Mouse (Mus musculus): Measurements from ENCODE around the gene Sept12. TPM values are rescaled to one million over a fixed set of nuclear protein-coding genes. Genes with fewer than 3 reads are reported as not detected.

The Sept12 gene
- polyA plus RNA-seq, 1 experiment from 2014 or later: not detected

DNA sequence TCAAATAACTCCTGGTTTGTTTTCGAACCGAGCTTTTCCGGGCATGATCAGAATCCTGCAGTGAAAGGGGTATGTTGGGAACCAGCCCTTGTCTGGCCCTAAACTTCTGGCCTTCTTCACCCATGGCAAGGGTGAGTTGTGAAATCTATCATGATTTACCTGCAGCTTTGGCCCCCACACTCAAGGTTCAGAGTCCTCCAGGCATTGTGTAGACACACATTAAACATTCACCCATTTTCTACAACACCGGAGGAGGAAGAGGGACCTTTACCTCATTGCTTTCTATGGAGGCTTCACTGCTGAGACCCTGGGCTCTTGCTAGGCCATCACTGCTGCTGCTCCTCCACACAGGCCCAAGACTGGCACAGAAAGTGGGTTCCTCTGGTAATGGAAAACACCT, 50.3 kb downstream of the Sept12 start:
- no peaks in the 10 kb centered on the region for H3K9me3 ChIP-seq (replicated peaks)
- no peak overlapping the region for H3K4me2 ChIP-seq
- H3K4me1 ChIP-seq (replicated peaks): no peaks in the 10 kb centered on the region
- 85% methylated on average over 4 of the region's 4 CpGs for WGBS
- no peak for ATAC-seq (replicated peaks; ENCODE audit: insufficient number of reproducible peaks, insufficient read depth, low FRiP score, low read depth)
- H3K27me3 ChIP-seq: no peaks in the 10 kb centered on the region
- no peak overlapping the region for H3K27ac ChIP-seq
- peaks cover 81% of the 10 kb centered on the region for H3K36me3 ChIP-seq
- H3K4me3 ChIP-seq: no peak overlapping the region
- H3K9ac ChIP-seq: no peak overlapping the region

DNA sequence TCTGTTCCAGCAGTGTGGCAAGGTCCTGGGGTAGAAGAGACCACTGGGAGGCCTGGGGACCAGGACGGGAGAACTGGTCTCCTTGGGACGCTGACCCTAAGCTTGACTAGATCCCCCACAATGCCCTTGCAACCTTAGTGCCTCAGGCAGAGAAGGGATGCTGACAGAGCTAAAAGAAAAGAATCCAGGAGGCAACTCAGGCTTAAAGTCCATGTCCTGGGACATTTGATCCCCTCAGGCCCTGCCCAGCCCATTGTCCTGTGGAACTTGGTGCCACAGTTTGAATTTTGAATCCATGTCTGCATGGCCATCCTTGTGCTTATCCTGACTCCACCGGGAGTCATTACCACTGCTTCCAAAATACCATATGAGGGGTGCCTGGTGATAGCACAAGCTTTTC, 51.5 kb downstream of the Sept12 start:
- H3K36me3 ChIP-seq: peaks cover 82% of the 10 kb centered on the region
- H3K9me3 ChIP-seq (replicated peaks): no peaks in the 10 kb centered on the region
- no peak overlapping the region for H3K4me2 ChIP-seq
- no peak overlapping the region for H3K4me3 ChIP-seq
- H3K9ac ChIP-seq: no peak overlapping the region
- H3K4me1 ChIP-seq (replicated peaks): no peaks in the 10 kb centered on the region
- no peak overlapping the region for H3K27ac ChIP-seq
- no peaks in the 10 kb centered on the region for H3K27me3 ChIP-seq
- WGBS: 88% methylated on average over 3 of the region's 3 CpGs
- ATAC-seq (replicated peaks; ENCODE audit: insufficient number of reproducible peaks, insufficient read depth, low FRiP score, low read depth): no peak

DNA sequence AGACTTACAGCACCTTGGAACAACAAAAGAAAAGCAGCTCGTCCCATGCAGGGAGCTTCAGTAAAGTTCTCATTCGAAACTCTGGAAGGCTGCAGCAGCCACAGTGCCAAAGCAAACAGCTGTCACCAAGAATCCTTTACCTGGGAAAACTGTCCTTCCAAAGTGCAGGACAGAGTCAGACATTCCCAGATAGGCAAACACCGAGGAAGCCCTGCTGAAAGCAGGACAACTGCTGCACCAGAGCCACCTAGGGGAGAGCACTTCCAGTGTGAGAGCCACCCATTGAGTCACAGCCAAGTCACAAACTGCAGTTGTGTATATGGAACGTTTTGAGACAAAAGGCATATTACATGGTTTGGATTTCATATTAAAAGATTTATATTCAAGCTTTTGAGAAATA, 52.2 kb downstream of the Sept12 start:
- no peak overlapping the region for H3K4me2 ChIP-seq
- no peak for ATAC-seq (replicated peaks; ENCODE audit: insufficient number of reproducible peaks, insufficient read depth, low FRiP score, low read depth)
- H3K27ac ChIP-seq: no peak overlapping the region
- WGBS: 69% methylated on average over 4 of the region's 4 CpGs
- no peak overlapping the region for H3K9ac ChIP-seq
- H3K9me3 ChIP-seq (replicated peaks): no peaks in the 10 kb centered on the region
- no peaks in the 10 kb centered on the region for H3K27me3 ChIP-seq
- H3K4me1 ChIP-seq (replicated peaks): peaks cover 2% of the 10 kb centered on the region; the same call in 1 of the 2 replicates
- H3K4me3 ChIP-seq: no peak overlapping the region
- H3K36me3 ChIP-seq: peaks cover 81% of the 10 kb centered on the region

- Histone ChIP-seq H3K4me3 (no peak overlapping the region), H3K4me1 (replicated peaks) (peaks cover 12% of the 10 kb centered on the region), H3K9me3 (replicated peaks) (no peaks in the 10 kb centered on the region), H3K9ac (no peak overlapping the region), H3K27me3 (no peaks in the 10 kb centered on the region), H3K4me2 (no peak overlapping the region), H3K27ac (no peak overlapping the region), H3K36me3 (peaks cover 70% of the 10 kb centered on the region)
- no peak for ATAC-seq (replicated peaks; ENCODE audit: insufficient number of reproducible peaks, insufficient read depth, low FRiP score, low read depth)
- WGBS: 90% methylated on average over 3 of the region's 3 CpGs
Measured at GRCm38 (mm10) chr16:4943431-4943830, 54.2 kb downstream of the Sept12 start.

DNA sequence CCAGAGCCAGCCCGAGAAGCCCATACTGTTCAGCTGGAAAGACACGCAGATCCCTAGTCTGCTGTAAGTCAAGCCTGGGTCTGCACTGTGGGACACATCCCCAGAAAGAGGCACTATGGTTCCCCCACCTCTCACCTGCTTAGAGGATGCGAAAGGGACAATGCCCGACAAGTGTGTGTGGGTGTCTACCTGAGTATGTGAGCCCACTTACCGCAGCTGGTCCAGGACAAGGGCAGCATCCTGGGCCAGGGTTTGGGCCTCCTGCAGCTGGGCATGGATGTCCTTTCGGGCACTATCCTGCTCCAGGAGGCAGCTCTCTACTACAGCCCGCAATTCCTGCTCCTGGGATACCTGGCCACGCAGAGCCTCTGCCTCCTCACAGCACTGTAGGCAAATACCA, 54.8 kb downstream of the Sept12 start:
- H3K4me2 ChIP-seq: no peak overlapping the region
- peaks cover 65% of the 10 kb centered on the region for H3K36me3 ChIP-seq
- ATAC-seq (replicated peaks; ENCODE audit: insufficient number of reproducible peaks, insufficient read depth, low FRiP score, low read depth): no peak
- WGBS: 88% methylated on average over 8 of the region's 8 CpGs
- no peaks in the 10 kb centered on the region for H3K27me3 ChIP-seq
- no peak overlapping the region for H3K9ac ChIP-seq
- H3K4me1 ChIP-seq (replicated peaks): peaks cover 12% of the 10 kb centered on the region
- H3K4me3 ChIP-seq: no peak overlapping the region
- H3K27ac ChIP-seq: no peak overlapping the region
- H3K9me3 ChIP-seq (replicated peaks): no peaks in the 10 kb centered on the region

DNA sequence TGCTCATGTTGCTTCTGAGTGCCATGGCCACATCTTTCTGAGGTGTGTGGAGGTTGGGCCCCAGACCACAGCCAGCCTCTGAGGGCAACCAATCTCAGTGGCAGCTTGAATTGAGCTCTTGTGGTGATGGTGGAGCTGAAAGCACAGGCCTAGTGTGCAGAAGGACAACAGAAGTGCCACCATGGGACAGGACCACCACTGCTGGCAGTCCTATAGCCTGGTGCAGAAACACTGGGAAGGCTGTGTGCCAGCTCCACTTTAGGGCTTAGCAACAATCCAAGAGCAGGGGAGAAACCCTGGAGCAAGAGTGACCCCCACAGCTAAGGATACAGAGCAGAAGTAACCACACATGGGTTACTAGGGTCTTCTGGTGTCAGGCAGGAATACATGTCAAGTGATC, 56.6 kb downstream of the Sept12 start:
- Histone ChIP-seq H3K9ac (no peak overlapping the region), H3K9me3 (replicated peaks) (no peaks in the 10 kb centered on the region), H3K4me1 (replicated peaks) (peaks cover 15% of the 10 kb centered on the region), H3K36me3 (peaks cover 69% of the 10 kb centered on the region), H3K4me3 (no peak overlapping the region), H3K4me2 (no peak overlapping the region), H3K27ac (no peak overlapping the region), H3K27me3 (no peaks in the 10 kb centered on the region)
- no peak for ATAC-seq (replicated peaks; ENCODE audit: insufficient number of reproducible peaks, insufficient read depth, low FRiP score, low read depth)

DNA sequence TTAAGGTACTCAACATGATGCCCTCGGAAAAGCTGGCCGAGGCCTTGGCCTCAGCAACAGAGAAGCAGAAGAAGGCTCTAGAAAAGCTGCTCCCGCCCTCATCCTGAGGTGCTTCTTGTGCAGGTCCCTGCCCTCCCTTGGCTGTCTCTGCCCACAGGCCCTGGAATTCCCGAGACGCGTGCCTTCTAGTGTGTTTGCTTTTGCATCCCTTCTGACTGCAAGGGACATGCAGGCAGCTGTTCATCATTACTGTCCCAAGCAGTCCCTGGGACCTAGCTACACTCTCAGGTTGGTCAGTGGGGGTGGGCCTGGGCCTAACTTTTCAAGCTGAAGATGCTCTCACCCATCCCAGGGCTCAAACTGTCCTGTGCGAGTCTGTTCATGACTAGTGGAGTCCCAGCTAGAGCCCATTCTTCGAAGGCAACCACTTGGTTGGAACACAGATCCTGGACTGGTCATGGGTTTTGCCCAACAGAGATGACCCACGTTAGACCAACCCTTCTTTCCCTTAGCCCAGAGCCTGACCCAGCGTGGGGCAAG, 57.3 kb downstream of the Sept12 start:
- no peak overlapping the region for H3K4me3 ChIP-seq
- no peak for ATAC-seq (replicated peaks; ENCODE audit: insufficient number of reproducible peaks, insufficient read depth, low FRiP score, low read depth)
- H3K27me3 ChIP-seq: no peaks in the 10 kb centered on the region
- H3K9me3 ChIP-seq (replicated peaks): no peaks in the 10 kb centered on the region
- H3K36me3 ChIP-seq: peaks cover 69% of the 10 kb centered on the region
- H3K4me2 ChIP-seq: peak overlapping the region; percentile 75
- H3K4me1 ChIP-seq (replicated peaks): peaks cover 19% of the 10 kb centered on the region
- 87% methylated on average over 10 of the region's 10 CpGs for WGBS
- H3K9ac ChIP-seq: peak overlapping the region; percentile 96; the same call in 1 of the 2 replicates
- H3K27ac ChIP-seq: no peak overlapping the region; the same call in 1 of the 2 replicates

GRCm38 (mm10) chr16:4939412-4939811, 58.2 kb downstream of the Sept12 start:
- H3K36me3 ChIP-seq: peaks cover 71% of the 10 kb centered on the region
- peak overlapping the region; percentile 85 for H3K27ac ChIP-seq
- H3K4me2 ChIP-seq: peak overlapping the region; percentile 75
- H3K27me3 ChIP-seq: no peaks in the 10 kb centered on the region
- peaks cover 19% of the 10 kb centered on the region for H3K4me1 ChIP-seq (replicated peaks)
- peak overlapping the region; percentile 96 for H3K9ac ChIP-seq
- 2% methylated on average over 16 of the region's 16 CpGs for WGBS
- H3K9me3 ChIP-seq (replicated peaks): no peaks in the 10 kb centered on the region
- peak; percentile 61 for ATAC-seq (replicated peaks; ENCODE audit: insufficient number of reproducible peaks, insufficient read depth, low FRiP score, low read depth)
- H3K4me3 ChIP-seq: peak overlapping the region; percentile 92

- Histone ChIP-seq H3K9ac (peak overlapping the region; percentile 96), H3K27me3 (no peaks in the 10 kb centered on the region), H3K27ac (peak overlapping the region; percentile 85), H3K9me3 (replicated peaks) (no peaks in the 10 kb centered on the region), H3K4me2 (peak overlapping the region; percentile 75), H3K4me3 (peak overlapping the region; percentile 92), H3K4me1 (replicated peaks) (peaks cover 19% of the 10 kb centered on the region), H3K36me3 (peaks cover 71% of the 10 kb centered on the region)
- ATAC-seq (replicated peaks; ENCODE audit: insufficient number of reproducible peaks, insufficient read depth, low FRiP score, low read depth): peak; percentile 89
- 0% methylated on average over 28 of the region's 28 CpGs for WGBS
Measured at GRCm38 (mm10) chr16:4938989-4939388, 58.7 kb downstream of the Sept12 start.

- peaks cover 71% of the 10 kb centered on the region for H3K36me3 ChIP-seq
- ATAC-seq (replicated peaks; ENCODE audit: insufficient number of reproducible peaks, insufficient read depth, low FRiP score, low read depth): peak; percentile 6
- 2% methylated on average over 2 of the region's 2 CpGs for WGBS
Measured at GRCm38 (mm10) chr16:4938461-4938860, 59.2 kb downstream of the Sept12 start, which contains the start of gene Nudt16l1. Gene Nudt16l1 (plus strand): TSS chr16:4938761.

GRCm38 (mm10) chr16:4937351-4938190, 60.1 kb downstream of the Sept12 start:
- Histone ChIP-seq H3K27me3 (no peaks in the 10 kb centered on the region), H3K27ac (no peak overlapping the region), H3K4me3 (no peak overlapping the region), H3K9me3 (replicated peaks) (no peaks in the 10 kb centered on the region), H3K9ac (no peak overlapping the region), H3K4me2 (no peak overlapping the region), H3K36me3 (peaks cover 71% of the 10 kb centered on the region), H3K4me1 (replicated peaks) (peaks cover 23% of the 10 kb centered on the region)
- WGBS: 86% methylated on average over 8 of the region's 8 CpGs
- ATAC-seq (replicated peaks; ENCODE audit: insufficient number of reproducible peaks, insufficient read depth, low FRiP score, low read depth): no peak

More at GRCm38 (mm10) chr16:4938461-4938860, 59.2 kb downstream of the Sept12 start, which contains the start of gene Nudt16l1:
- H3K27me3 ChIP-seq: no peaks in the 10 kb centered on the region
- peak within 1 kb of the TSS; percentile 75 for H3K4me2 ChIP-seq
- peak within 1 kb of the TSS; percentile 85 for H3K27ac ChIP-seq
- H3K4me3 ChIP-seq: peak within 1 kb of the TSS; percentile 92
- peak within 1 kb of the TSS; percentile 96 for H3K9ac ChIP-seq
- H3K4me1 ChIP-seq (replicated peaks): peaks cover 19% of the 10 kb centered on the region
- no peaks in the 10 kb centered on the region for H3K9me3 ChIP-seq (replicated peaks)

Data from heart, embryonic 15.5 days (tissue).